Mouse (Mus musculus) heart, adult 11 months (tissue): ENCODE results near the gene Hs1bp3.

Experiments used
- DNase-seq: peaks from one replicate; pipeline ENCODE4 v3.0.0; 2022

Hs1bp3 gene

DNA sequence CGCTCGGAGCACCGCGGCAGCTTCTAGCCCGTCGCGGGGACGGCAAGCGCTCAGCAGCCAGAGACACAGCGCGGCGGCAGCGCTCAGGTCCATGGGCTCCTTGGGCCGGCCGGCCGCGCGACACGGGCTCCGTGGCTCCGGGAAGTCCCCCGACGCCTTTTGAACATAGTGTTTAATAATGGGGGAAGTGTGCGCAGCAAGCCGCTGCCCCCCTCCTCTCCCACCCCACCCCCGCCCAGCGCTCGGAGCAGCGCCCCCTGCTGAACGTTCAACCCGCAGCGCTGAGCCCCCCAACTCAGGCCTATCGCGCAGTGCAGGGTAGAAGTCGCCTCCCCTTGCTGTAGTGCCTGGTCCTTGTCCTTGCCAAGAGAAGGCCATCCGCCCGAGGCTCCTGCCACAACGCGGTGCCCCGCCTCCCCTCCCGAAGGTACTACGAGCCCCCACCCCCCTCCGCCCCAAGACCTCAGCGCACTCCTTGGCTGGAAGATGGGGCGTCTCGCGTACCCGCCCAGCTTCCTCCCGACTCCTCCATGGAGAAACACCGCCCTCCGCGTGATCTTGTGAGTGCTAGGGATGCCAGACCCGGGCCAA, 11.3 kb upstream of the Hs1bp3 start, which contains the start of gene Gdf7:
TSS of gene Gdf7 (minus strand) at position 114 of the 591 bp plus-strand sequence.
- peak; percentile 90 for DNase-seq

DNA sequence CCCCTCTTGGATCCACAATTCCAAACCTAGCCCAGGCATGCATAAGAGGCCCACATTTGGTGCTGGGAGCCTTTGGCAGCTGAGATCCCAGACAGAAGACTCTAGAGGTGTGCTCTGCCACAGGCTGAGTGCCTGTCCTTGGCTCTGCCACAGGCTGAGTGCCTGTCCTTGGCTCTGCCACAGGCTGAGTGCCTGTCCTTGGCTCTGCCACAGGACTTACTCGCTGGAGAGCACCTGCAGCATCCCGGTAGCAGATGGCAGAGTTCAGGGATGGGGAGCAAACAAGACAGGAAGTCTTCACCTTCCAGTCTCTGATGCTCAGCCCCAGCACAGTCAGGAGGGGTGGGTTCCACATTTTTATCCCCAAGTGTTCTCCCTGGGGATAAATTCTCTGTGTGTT, 8.0 kb upstream of the Hs1bp3 start:
- DNase-seq, result no peak

DNA sequence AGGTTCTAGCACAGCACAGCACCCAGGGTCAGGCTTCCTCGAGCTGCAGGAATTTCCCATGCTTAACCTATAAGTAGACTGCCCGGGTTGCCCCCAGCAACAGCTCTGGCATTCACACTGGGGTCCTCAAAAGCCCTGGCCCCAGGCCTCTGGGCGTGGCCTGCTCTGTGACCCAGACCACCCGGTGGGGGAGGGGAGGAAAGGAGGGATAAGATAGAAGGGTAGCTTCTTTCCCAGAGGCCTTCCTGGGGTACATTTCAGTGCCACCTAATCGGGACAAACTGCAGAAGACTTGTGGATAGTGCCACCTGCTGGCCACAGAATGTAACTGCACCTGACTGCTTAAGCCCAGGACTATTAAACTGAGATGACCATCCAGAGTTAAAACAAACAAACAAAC, 6.8 kb upstream of the Hs1bp3 start:
- peak; percentile 94 for DNase-seq

DNA sequence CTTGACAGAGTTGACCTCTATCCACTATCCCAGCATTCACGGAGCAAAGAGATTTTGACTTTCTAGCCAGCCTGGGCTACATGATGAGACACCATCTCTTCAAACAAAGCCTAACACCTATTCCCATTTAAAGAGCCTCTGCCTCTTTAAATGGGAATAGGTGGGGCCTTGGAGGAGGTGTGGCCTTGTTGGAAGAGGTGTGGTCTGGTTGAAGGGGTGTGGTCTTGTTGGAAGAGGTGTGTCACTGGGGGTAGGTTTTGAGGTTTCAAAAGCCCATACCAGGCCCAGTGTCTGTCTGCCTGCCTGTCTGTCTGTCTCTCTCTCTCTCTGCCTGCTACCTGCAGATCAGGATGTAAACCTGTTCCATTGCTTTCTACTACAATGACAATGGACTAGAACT, 6.3 kb upstream of the Hs1bp3 start:
- DNase-seq, result no peak

DNA sequence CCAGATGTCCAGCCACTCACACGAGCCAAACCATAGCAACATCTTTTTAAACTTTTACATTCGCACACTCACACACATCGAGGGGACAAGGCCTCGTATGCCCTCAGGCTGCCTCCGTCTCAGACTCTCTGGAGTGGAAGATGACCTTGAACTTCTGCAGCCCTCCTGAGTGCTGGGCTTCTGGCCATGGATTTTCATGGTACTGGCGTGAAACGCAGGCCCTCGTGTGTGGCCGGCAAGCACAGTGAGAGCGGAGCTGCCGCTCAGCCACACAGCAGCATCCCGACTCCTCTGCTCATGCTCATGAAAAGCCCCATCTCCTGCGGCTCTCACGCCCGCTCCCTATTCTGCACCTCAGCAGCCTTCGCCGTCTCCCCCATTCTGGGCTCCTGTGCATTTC, 2.2 kb upstream of the Hs1bp3 start:
- DNase-seq, result no peak

DNA sequence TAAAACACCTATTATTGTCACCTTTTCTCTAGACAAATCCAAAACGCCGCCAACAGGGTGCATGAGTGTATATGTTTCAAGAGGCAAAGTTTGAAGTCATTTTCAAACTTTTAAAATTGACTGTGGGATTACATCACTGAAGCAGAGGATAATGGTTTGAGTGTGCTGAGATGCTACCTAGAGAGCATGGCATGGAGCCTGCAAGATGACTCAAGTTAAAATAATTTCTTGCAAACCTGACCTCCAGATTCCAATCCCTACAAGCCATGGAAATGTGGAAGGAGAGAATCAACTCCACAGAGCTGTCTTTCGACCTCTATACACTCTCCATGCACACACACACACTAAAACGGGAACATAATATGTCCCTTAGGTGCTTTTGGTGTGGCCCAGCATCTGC, 966 bp upstream of the Hs1bp3 start:
- no peak for DNase-seq

DNA sequence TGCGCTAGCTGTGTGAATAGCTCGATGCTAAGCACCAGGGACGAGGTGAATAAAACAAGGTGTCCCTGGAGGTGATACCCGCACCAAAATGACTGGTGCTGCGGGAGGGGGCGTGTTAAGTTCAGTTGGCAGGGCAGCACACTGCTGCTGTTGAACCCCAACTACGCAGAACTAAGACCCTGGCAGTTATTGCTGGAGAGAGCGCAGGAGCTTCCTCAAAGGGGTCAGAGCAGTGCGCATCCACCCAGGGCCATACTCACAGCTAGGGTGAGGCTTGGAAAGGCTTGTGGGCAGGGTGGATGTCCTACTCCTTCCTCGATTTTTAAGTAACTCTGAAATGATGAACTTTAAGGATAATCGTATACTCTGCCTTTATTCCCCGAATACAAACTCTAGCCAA, 541 bp downstream of the Hs1bp3 start:
- no peak for DNase-seq

DNA sequence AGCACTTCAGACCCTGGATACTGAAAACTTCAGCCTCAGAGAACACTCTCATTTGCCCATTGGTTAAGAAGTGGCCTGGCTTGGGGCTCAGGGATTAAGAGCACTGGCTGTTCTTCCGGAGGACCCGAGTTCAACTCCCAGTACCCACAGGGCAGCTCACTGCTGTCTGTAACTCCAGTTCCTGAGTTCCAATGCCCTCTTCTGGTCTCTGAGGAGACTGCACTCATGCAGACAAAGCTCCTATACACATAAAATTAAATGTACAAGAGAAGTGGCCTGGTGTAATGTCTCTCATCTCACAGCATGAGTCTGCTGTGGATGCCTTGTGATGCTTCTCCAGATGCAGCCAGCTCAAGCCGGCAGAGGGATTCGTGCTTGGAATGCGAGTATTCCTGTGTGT, 3.3 kb downstream of the Hs1bp3 start:
- DNase-seq, result no peak

DNA sequence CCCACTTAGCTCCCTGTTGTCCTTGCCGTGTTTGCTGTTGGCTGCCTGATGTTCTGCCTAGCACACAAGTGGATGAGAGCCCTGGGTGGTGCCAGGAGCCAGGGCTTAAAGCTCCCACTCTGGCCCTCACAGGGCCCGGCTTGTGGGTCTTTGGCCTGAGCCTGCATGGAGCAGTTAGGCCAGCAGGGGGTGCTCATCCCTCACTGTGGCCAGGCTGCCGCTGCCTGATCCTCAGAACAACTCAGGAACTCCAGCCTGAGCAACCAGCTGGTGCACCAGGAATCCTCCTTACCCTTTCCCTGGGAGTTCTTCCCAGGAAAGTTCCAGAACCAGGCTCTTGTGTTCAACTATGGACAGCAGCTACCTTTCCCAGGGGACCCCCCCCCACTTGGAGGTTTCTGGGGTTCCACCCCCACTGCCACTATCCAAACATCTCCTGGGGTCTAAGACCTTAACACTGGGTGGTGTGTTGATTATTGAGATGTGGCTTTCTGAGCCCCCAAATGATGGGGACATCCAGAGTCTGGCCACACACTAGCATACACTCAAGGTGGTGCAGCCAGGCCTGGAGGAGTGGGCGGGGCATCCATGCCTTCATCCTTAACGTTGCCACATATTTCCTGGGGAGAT, 7.0 kb downstream of the Hs1bp3 start:
- DNase-seq, result peak; percentile 98

DNA sequence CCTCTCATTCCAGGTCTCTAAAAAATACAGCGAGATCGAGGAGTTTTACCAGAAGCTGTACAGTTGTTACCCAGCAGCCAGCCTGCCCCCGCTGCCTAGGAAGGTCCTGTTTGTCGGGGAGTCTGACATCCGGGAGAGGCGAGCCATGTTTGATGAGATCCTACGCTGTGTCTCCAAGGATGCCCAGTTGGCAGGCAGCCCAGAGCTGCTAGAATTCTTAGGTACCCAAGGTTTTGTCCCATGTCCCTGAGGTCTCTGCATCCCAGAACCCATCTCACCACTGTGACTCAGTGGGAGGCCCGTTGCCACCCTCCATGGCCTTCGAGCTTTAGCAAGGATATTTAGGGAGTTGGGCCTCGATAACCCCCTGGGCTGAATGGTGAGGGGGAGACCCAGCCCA, 8.3 kb downstream of the Hs1bp3 start:
- no peak for DNase-seq

DNA sequence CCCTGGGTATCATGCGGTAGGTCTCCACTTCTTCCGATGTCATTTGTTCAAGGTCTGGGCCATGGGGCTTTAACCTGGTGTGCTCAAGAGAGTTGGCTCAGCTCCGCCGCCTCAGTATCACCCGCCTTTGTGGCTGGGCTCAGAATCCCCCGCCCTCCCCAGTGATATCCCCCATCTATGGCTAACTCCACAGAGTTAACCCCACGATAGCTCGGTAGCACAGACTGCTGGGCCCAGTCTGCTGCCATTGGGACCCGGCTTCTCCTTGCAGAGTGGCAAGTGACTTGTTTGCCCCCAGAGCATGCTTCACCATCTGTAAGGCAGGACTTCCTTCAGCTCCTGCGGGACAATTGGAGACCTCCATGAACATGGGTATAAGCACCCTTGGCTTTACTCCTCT, 10.9 kb downstream of the Hs1bp3 start:
- DNase-seq, result peak; percentile 91

DNA sequence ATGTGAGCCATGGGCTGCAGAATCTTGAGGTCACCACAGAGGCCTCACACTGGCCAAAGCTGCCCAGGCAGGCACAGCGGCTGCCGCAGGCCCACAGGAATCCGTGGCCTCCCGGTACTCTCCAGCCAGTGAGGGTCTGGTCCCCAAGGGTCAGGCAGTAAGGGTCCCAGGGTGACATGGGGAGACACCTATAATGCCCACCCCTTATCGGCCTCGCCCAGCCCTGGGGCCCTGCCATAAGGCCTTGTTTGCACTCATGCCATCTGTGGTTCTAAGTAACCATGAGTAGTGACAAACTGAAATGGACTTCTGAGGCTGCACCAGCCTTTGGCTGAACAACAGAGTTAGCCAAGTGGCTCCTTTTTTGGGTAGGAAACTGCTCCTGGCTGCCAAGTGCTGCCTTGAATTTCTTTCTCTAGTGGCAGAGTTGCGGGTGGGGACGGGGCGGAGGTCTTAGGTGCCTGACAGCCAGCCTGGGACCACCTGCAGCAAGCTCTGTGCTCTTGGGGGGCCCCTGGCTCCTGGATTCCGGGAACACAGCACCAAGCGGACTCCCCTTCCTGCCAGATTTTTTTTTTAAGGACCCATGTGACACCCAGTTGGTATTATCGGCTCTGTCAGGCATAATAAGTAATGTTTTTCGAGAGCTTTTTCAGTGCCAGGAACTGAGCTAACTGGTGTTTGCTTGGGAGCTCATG, 12.2 kb downstream of the Hs1bp3 start:
- peak; percentile 94 for DNase-seq

DNA sequence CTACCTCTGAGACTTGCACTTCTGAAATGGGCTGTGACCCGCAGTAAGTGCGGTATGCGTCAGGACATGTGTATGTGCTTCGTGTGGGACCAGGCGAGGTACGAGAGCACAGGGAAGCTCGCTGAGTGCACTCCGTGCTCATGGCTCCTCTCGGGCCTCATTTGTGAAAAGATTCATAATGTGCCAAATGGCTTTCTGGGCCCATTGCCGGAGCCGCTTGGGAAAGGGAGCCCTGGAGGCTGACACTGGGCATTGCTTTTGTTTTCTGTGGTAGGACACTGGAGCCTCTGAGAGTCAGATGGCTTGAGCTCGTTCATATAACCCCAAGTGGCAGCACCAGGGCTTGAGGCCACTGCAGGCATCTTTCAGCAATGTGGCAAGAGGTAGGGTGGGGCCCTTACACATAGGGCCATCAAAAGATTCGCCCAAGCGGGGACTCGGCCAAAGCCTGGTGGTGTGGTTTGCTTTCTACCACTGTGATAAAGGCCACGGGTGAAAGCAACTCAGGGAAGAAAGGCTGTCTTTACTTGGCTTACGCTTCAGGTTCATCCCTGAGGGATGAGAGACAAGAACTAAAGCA, 12.8 kb downstream of the Hs1bp3 start:
- peak; percentile 94 for DNase-seq

DNA sequence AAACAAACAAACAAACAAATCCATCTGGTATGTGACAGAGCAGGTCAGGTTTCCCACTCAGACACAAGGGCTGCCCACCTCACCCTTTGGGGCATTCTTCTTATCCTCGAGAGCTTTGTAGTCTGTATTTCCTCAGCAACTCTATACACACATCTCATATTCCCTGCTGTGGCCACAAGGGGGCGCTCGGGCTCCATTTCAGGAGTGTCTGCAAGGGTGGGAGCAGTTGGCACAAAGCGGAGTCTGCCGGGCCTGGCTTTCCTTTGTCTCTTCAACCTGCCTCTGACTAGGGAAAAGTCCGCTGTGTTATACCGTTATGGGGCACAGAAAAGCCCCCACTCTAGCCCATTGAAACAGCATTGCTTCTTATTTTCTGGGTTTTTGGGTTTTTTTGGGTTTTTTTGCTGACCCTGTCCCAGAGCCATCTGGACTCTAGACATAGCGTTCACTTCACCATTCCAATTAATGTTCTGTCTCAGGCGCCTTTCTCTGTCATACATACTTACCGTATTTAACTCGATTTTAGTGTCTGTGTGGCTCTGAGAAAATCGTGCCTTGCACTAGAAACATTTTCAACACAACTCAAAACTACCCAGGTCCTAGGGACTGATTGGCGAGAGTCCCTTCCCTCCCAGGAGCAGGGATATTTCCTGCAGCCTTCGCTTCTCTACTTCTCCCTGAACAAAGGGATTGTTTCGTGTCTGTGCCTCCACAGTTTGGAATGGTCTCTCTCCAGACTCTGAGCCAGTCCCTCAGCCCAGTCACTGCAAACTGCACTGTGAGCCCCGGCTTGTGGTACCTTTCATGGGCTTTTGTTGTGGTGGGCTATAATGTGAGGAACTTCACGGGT, 13.8 kb downstream of the Hs1bp3 start:
- peak; percentile 98 for DNase-seq

DNA sequence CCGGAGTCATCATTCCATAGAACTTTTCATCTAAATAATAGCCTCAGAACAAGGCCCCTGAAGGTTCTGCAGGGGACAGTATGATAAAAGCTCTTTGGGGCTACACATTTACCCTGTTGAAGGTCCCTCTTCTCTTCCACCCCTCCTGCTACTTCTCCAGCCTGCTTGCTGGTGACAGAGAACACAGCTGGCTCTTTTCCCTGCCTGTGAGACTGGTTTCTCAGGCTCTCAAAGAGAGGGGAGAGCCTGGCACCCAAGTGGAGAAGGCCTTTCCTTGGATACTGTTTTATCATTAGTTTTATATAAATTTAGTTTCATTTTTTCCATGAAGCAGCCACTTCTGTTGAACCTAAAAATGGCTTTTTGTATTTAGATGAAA, 14.4 kb downstream of the Hs1bp3 start:
- DNase-seq, result no peak

DNA sequence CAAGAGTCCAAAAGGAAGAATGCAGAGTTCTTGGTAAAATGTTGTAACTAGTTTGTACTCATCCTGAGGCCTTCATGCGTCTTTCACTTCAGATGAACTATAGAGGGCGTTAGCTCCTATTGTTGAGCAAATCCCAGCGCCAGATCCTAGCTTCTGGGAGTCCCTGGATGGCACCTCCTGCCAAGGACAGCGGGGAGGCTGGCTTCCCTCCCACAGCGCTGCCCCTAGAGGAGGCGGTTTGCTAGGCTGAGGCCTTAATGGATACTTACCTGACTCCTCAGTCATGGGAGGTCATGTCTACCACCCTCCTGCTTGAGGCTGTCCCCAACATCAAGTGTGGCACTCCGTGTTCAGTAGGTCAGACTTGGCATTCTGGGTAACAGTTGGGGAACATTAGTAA, 16.0 kb downstream of the Hs1bp3 start:
- DNase-seq, result no peak

DNA sequence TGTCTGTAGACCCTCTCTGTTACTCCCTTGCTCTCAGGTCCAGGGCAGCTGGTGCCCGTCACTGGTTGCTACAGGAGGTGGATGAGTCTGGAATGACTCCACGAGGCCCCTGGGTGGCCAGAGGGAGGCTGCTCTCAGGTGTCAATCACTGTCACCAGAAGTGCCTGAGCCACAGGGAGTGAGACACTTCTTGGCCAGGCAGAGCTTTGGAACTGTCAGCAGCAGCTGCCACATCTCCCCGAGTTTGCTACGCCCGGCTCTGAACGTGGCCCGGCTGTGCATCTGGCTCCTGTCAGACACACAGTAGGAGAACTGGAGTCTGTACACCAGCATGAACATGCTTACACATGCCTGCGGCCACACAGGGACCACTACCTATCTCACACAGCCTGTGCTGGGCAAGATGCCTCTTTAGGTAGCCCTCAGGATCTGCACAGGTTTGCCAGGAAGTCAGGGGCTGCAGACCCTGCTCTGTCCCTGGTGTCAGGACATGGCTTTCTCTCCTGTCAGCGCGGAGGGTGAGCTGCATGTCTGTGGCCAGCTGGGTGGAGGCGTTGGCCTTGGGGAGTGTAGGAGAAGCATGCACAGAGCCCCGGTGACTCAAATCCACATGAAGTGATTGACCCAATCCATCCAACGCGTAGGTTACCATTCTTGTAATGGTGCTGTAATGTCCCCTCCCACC, 18.4 kb downstream of the Hs1bp3 start:
- peak; percentile 98 for DNase-seq

DNA sequence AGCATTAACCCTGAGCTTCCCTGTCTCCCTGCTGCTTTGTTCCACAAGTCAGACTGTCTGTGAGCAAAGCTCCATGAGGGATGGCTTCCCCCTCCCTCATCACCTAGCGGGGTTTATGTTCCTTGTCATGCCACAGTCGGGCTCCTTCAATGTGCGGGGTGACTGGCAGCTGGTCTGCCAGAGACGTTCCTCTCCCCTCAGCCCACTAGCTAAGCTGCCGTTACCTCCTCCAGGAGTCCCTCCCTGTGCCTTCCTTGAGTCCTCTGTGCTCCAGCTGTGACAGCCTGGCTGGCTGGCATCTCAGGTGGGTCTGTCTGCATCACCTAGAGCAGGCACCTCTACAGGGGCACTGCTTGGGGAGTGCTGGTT, 18.9 kb downstream of the Hs1bp3 start:
- peak; percentile 93 for DNase-seq

DNA sequence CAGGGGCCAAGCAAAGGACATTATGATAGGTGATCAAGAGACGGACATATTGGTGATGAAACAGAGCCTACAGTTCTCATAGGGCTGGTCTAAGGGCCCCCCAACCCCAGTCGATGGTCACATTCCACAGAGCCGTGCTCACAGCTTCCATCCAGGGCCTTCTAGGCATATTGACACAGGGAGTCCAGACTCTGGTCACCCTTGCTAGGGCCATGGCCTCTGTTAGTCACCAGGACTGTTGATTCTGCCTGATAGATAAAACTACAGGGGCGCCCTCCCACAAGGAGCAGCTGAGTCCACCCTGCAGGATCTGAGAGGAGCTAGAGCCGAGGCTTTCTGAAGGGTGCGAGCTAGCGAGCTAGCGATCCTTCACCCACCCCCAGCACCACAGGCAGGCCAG, 20.4 kb downstream of the Hs1bp3 start:
- DNase-seq, result no peak

DNA sequence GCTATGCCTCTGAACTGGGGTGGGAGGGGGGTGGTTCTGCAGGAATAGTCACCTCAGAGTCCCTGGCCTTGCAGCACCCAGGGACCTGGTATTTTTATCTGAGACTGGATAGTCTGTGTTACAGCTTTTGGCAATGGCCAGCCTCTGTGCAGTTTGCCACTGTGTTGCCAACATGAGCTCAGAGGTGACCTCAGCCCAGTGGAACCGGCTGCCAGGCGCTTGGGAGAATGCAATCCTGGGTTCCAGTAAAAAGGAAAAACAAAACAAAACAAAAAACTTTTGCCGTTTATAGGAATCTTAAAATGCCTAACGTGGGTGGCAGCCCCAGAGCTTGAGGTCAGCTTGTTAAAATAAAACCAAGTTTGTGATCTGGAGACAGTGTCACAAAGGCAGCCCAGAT, 21.0 kb downstream of the Hs1bp3 start:
- DNase-seq, result peak; percentile 97

DNA sequence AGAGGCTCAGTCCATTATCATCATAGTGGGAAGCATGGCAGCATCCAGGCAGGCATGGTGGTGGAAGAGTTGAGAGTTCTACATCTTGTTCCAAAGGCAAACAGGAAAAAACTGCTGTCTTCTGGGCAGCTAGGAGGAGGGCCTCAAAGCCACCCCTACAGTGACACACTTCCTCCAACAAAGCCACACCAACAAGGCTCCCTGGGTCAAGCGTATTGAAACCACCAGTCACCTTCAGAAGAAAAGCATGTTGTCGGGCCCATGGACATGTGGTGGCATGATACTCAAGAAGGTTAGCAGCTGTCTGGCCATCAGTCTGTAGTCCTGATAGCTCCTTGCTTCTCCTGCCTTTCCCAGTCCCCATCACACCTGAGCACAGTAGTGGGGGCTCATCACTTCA, 22.3 kb downstream of the Hs1bp3 start:
- DNase-seq, result no peak

DNA sequence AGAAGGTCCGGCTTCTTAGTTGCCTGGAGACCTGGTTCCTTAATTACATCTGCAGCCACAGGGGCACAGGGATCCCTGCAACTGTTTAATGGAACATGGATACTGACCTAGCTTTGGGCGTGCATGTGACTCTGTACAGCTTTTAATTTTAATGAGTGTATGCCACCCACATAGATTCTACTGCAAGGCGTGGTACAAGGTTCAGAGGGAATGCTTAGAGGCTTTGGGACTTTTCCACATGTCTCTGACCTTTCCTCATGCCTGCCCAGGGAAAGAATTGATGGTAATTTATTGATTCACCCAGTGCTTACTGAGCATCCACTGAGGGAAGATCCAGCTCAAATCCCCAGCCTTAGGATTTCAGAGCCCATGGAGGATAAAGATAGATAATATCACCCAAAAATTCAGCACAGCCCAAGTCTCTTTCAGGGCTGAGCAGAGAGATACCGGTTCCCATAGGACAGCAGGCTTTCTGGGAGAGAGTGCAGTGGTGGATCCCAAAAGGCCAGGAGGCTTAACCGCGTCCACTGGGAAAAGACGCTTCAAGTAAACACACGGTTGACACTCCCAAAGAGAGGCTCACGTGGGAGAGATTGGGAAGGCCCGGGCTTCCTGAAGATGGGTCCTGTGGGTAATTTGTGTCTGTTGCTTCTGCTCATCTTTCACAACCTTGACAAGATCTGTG, 23.5 kb downstream of the Hs1bp3 start:
- DNase-seq, result peak; percentile 96
